Mouse (Mus musculus) embryonic facial prominence, embryonic 14.5 days (tissue): ENCODE results near the gene Aldh1a2. TPM values are rescaled to one million over a fixed set of nuclear protein-coding genes. Genes with fewer than 3 reads are reported as not detected.

Experiments
- ATAC-seq: fragments of 200-750 bp; cut with Nextera tagmentation; 2 replicates; pipeline ENCODE4 v1.8.0; 2017; ENCODE audit warnings: low read depth, moderate number of reproducible peaks, moderate TSS enrichment
- DNase-seq: peaks from one replicate; pipeline ENCODE4 v3.0.0-alpha.2; 2015; ENCODE audit warnings: low spot score
- H3K27ac ChIP-seq: fragments of 300-500 bp; sonication (generic); replicated peaks from 2 replicates; pipeline ENCODE4 v1.5.1; 2014; ENCODE audit warnings: low read depth, mild to moderate bottlenecking, low read length, moderate library complexity
- H3K27me3 ChIP-seq: fragments of 300-500 bp; sonication (generic); replicated peaks from 2 replicates; pipeline ENCODE4 v1.6.1; 2014; ENCODE audit warnings: low read length; ENCODE audit not compliant: control insufficient read depth, insufficient read depth
- H3K36me3 ChIP-seq: fragments of 300-500 bp; sonication (generic); 2 replicates; pipeline ENCODE4 v1.6.1; 2014; ENCODE audit warnings: low read length, mixed read lengths; ENCODE audit not compliant: control insufficient read depth, insufficient read depth
- H3K4me1 ChIP-seq: fragments of 300-500 bp; sonication (generic); 2 replicates; pipeline ENCODE4 v1.6.1; 2014; ENCODE audit warnings: antibody characterized with exemption, low read length; ENCODE audit not compliant: control insufficient read depth, insufficient read depth
- H3K4me2 ChIP-seq: fragments of 300-500 bp; sonication (generic); 2 replicates; pipeline ENCODE4 v1.6.1; 2014; ENCODE audit warnings: low read depth, mild to moderate bottlenecking, low read length, moderate library complexity, mixed read lengths
- H3K4me3 ChIP-seq: fragments of 300-500 bp; sonication (generic); 2 replicates; pipeline ENCODE4 v1.5.1; 2014; ENCODE audit warnings: low read depth, mild to moderate bottlenecking, low read length
- H3K9ac ChIP-seq: fragments of 300-500 bp; sonication (generic); 2 replicates; pipeline ENCODE4 v1.6.1; 2014; ENCODE audit warnings: low read depth, mild to moderate bottlenecking, low read length, moderate library complexity, mixed read lengths
- H3K9me3 ChIP-seq: fragments of 300-500 bp; sonication (generic); 2 replicates; pipeline ENCODE4 v1.6.1; 2016; ENCODE audit warnings: low read length; ENCODE audit not compliant: control insufficient read depth
- WGBS: fragments of 180-500 bp; shearing (Covaris S2); extraction: QIAGEN DNeasy Blood & Tissue Kit; methylation state at CpG from one replicate; pipeline ENCODE4 v1.1.7; 2014; 5-methylcytosine and 5-hydroxymethylcytosine counted together
- polyA plus RNA-seq: library from polyadenylated mRNA; unstranded; fragments of >200 nt; fragmentation: Nextera tagmentation; extraction: Ambion mirVana; gene quantifications from 2 replicates; pipeline ENCODE4 v1.2.1, GENCODE M21; 2014

Gene Aldh1a2
- polyA plus RNA-seq, 1 experiment from 2014 or later: 41.3 TPM

DNA sequence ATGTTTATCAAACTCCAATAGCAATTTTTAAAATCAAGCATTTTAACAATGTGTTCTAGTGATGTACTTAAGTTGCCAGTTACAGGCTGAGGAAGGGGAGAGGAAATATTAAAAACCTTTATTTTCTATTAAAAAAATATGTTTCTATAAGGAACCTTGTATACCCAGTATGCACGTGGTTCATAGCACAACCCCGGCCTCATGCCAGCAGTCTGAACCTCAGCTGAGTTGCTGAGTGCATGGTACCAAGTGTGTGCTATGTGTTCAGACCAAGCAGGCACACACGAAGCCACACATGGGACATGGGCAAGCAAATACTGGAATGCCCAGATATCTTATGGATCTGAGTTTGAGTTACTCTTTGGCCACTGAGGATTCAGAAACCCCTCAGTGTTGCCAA lies 74.2 kb downstream of the Aldh1a2 start:
- no peaks in the 10 kb centered on the region for H3K27me3 ChIP-seq
- no peak overlapping the region for H3K27ac ChIP-seq

GRCm38 (mm10) chr9:71290730-71291129 lies 75.1 kb downstream of the Aldh1a2 start:
- no peak for DNase-seq
- no peaks in the 10 kb centered on the region for H3K27me3 ChIP-seq

More for the DNA sequence above, 74.2 kb downstream of the Aldh1a2 start:
- WGBS: 67% methylated on average over 3 of the region's 3 CpGs
- DNase-seq (no peak), ATAC-seq (no peak)
- Histone ChIP-seq H3K9me3 (no peaks in the 10 kb centered on the region), H3K36me3 (no peaks in the 10 kb centered on the region), H3K9ac (no peak overlapping the region), H3K4me3 (no peak overlapping the region), H3K4me1 (no peaks in the 10 kb centered on the region), H3K4me2 (no peak overlapping the region)

GRCm38 (mm10) chr9:71295501-71295900 lies 79.9 kb downstream of the Aldh1a2 start:
- Histone ChIP-seq H3K36me3 (no peaks in the 10 kb centered on the region), H3K9me3 (no peaks in the 10 kb centered on the region), H3K4me2 (no peak overlapping the region), H3K4me1 (no peaks in the 10 kb centered on the region), H3K27me3 (no peaks in the 10 kb centered on the region), H3K27ac (no peak overlapping the region), H3K9ac (no peak overlapping the region), H3K4me3 (no peak overlapping the region)
- WGBS: 71% methylated on average over 8 of the region's 8 CpGs
- DNase-seq (no peak), ATAC-seq (no peak)

More at GRCm38 (mm10) chr9:71290730-71291129, 75.1 kb downstream of the Aldh1a2 start:
- no peaks in the 10 kb centered on the region for H3K36me3 ChIP-seq
- no peaks in the 10 kb centered on the region for H3K9me3 ChIP-seq
- H3K4me3 ChIP-seq: no peak overlapping the region
- no peak for ATAC-seq
- H3K4me1 ChIP-seq: no peaks in the 10 kb centered on the region
- no peak overlapping the region for H3K4me2 ChIP-seq
- 67% methylated on average over 1 of the region's 1 CpGs for WGBS
- H3K27ac ChIP-seq: no peak overlapping the region
- no peak overlapping the region for H3K9ac ChIP-seq

DNA sequence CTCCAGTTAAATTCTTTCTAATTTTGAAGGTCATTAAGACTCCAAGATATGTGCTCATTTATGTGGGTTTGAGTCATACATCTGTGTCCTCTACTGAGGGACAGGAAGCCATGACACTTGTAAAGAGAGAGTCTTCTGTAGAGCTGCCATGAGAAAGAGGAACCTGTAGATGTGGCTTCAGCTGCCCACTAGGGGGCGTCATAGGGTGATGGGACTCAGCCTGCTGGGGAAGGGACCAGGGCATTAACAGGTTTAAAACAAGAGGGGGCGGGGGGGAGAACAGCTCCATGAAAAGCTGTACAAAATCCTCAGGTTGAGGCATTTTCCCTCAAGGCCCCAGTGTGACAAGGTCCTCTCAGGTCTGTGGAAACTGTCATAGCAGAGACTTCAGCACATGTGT lies 88.0 kb downstream of the Aldh1a2 start:
- H3K9ac ChIP-seq: no peak overlapping the region
- no peaks in the 10 kb centered on the region for H3K27me3 ChIP-seq
- no peaks in the 10 kb centered on the region for H3K9me3 ChIP-seq
- H3K4me2 ChIP-seq: no peak overlapping the region
- H3K27ac ChIP-seq: no peak overlapping the region
- H3K4me1 ChIP-seq: no peaks in the 10 kb centered on the region
- no peaks in the 10 kb centered on the region for H3K36me3 ChIP-seq
- H3K4me3 ChIP-seq: no peak overlapping the region
- ATAC-seq (no peak), DNase-seq (no peak)
- WGBS: 44% methylated on average over 2 of the region's 2 CpGs

- Histone ChIP-seq H3K9me3 (no peaks in the 10 kb centered on the region), H3K27me3 (no peaks in the 10 kb centered on the region), H3K4me1 (no peaks in the 10 kb centered on the region), H3K4me2 (no peak overlapping the region), H3K27ac (no peak overlapping the region), H3K36me3 (no peaks in the 10 kb centered on the region), H3K4me3 (no peak overlapping the region), H3K9ac (no peak overlapping the region)
- ATAC-seq (no peak), DNase-seq (no peak)
- 77% methylated on average over 9 of the region's 9 CpGs for WGBS
These were observed 91.7 kb downstream of the Aldh1a2 start for GRCm38 (mm10) chr9:71307106-71307789.

GRCm38 (mm10) chr9:71315960-71316359 lies 100.4 kb downstream of the Aldh1a2 start:
- H3K4me1 ChIP-seq: 0 out of 2 replicates have a peak, but pooled peaks cover 7% of the 10 kb centered on the region
- H3K9ac ChIP-seq: no peak overlapping the region
- ATAC-seq (no peak), DNase-seq (no peak)
- 68% methylated on average over 3 of the region's 3 CpGs for WGBS
- H3K4me3 ChIP-seq: no peak overlapping the region
- H3K27me3 ChIP-seq: no peaks in the 10 kb centered on the region
- no peaks in the 10 kb centered on the region for H3K36me3 ChIP-seq
- no peak overlapping the region for H3K4me2 ChIP-seq
- no peaks in the 10 kb centered on the region for H3K9me3 ChIP-seq
- H3K27ac ChIP-seq: no peak overlapping the region

GRCm38 (mm10) chr9:71317096-71317920 lies 101.7 kb downstream of the Aldh1a2 start:
- H3K9ac ChIP-seq: no peak overlapping the region
- WGBS: 56% methylated on average over 11 of the region's 11 CpGs
- H3K9me3 ChIP-seq: no peaks in the 10 kb centered on the region
- ATAC-seq (0 out of 2 replicates have a peak, but pooled peaks have one; percentile 15), DNase-seq (peak; percentile 66)
- H3K36me3 ChIP-seq: no peaks in the 10 kb centered on the region
- no peak overlapping the region for H3K4me3 ChIP-seq
- H3K27ac ChIP-seq: no peak overlapping the region
- H3K4me1 ChIP-seq: 0 out of 2 replicates have a peak, but pooled peaks cover 7% of the 10 kb centered on the region
- H3K4me2 ChIP-seq: no peak overlapping the region
- H3K27me3 ChIP-seq: no peaks in the 10 kb centered on the region

- no peaks in the 10 kb centered on the region for H3K27me3 ChIP-seq
- 61% methylated on average over 3 of the region's 3 CpGs for WGBS
These were observed 102.3 kb downstream of the Aldh1a2 start for GRCm38 (mm10) chr9:71317921-71318241.

More at GRCm38 (mm10) chr9:71317921-71318241, 102.3 kb downstream of the Aldh1a2 start:
- Histone ChIP-seq H3K4me3 (no peak overlapping the region), H3K27ac (no peak overlapping the region), H3K9ac (no peak overlapping the region), H3K9me3 (no peaks in the 10 kb centered on the region), H3K36me3 (no peaks in the 10 kb centered on the region), H3K4me1 (0 out of 2 replicates have a peak, but pooled peaks cover 7% of the 10 kb centered on the region), H3K4me2 (no peak overlapping the region)
- DNase-seq: no peak
- no peak for ATAC-seq
